In genomic region chr1:158245486-158245885, GRCm38 (mm10) we compare ENCODE assay signal across 15 mouse cellular contexts.
"Had no signal": no experiment of that assay in that cellular context is flagged by ENCODE, and none has a peak within 500 bp of the region (broad histone marks: within the 10 kb centered on the region; RNA-seq: fewer than 3 reads in every experiment).

No protein-coding gene starts in this region.

- H3K9ac ChIP-seq: limb, embryonic 12.5 days; liver, embryonic 14.5 days; midbrain, embryonic 12.5 days had no signal

- H3K9me3 ChIP-seq: limb, embryonic 12.5 days; midbrain, embryonic 12.5 days had no signal

- H3K27ac ChIP-seq: layer of hippocampus, adult 2 months; limb, embryonic 12.5 days; liver, embryonic 14.5 days; midbrain, embryonic 12.5 days had no signal

- ATAC-seq: intestine, postnatal 0 days; lung, postnatal 0 days; midbrain, embryonic 16.5 days had no signal

- H3K27me3 ChIP-seq: limb, embryonic 12.5 days had no signal

- H3K4me3 ChIP-seq: layer of hippocampus, adult 2 months; limb, embryonic 12.5 days; midbrain, embryonic 12.5 days had no signal

- H3K4me1 ChIP-seq: limb, embryonic 12.5 days; midbrain, embryonic 12.5 days had no signal

- H3K36me3 ChIP-seq: limb, embryonic 12.5 days had no signal

- DNase-seq: kidney, postnatal 4 days; liver; lung, adult 2 months; lung, postnatal 36 days; right cerebral cortex, adult 18-20 months; right cerebral cortex, postnatal 25 days; thymus, adult 2 months; thymus, postnatal 25 days had no signal
